In genomic region chr5:124059677-124060076, GRCm38 (mm10) we compare ENCODE assay signal across 11 mouse cellular contexts. TPM values are rescaled to one million over a fixed set of nuclear protein-coding genes. Genes with fewer than 3 reads are reported as not detected.
DNase-seq lines count a peak whose midpoint lies in the region; ATAC-seq and TF ChIP-seq lines count a peak whose summit lies in the region.
"Had no signal": no experiment of that assay in that cellular context is flagged by ENCODE, and none has a peak within 500 bp of the region (broad histone marks: within the 10 kb centered on the region; RNA-seq: fewer than 3 reads in every experiment).

No protein-coding gene starts in this region.

- H3K4me1 ChIP-seq in forebrain, embryonic 10.5 days: peaks cover 6% of the 10 kb centered on the region
- H3K4me1 ChIP-seq in forebrain, embryonic 16.5 days (replicated peaks; ENCODE audit: control insufficient read depth, insufficient read depth, low read length): peaks cover 8% of the 10 kb centered on the region
- H3K4me1 ChIP-seq: midbrain, embryonic 12.5 days had no signal

- no peak overlapping the region for H3K4me2 ChIP-seq in forebrain, embryonic 16.5 days (ENCODE audit: low read length)
- H3K4me2 ChIP-seq: hindbrain, embryonic 15.5 days; midbrain, embryonic 12.5 days had no signal

- no peak for TF ChIP-seq CTCF in layer of hippocampus, adult 2 months (conservative IDR thresholded peaks at IDR 0.05)

- H3K4me3 ChIP-seq in forebrain, embryonic 10.5 days: no peak overlapping the region
- no peak overlapping the region for H3K4me3 ChIP-seq in forebrain, embryonic 16.5 days (replicated peaks; ENCODE audit: low read length)
- H3K4me3 ChIP-seq in layer of hippocampus, adult 2 months: no peak overlapping the region
- H3K4me3 ChIP-seq: hindbrain, embryonic 15.5 days; midbrain, embryonic 12.5 days had no signal

- no peak for ATAC-seq in forebrain, embryonic 16.5 days
- ATAC-seq in hematopoietic stem cell, adult 5-6 weeks (replicated peaks in 1 of 2; ENCODE audit: insufficient read depth in 1 of 2, low FRiP score in 2 of 2, low TSS enrichment in 1 of 2, low read depth in 1 of 2, poor library complexity in 2 of 2, severe bottlenecking in 2 of 2): peak; percentile 72 to 78

- H3K9ac ChIP-seq in forebrain, embryonic 16.5 days (replicated peaks; ENCODE audit: low read depth, low read length): no peak overlapping the region
- H3K9ac ChIP-seq: hindbrain, embryonic 15.5 days; midbrain, embryonic 12.5 days had no signal

- no peaks in the 10 kb centered on the region for H3K36me3 ChIP-seq in forebrain, embryonic 10.5 days (replicated peaks)
- H3K36me3 ChIP-seq in forebrain, embryonic 16.5 days (ENCODE audit: control insufficient read depth, insufficient read depth): no peaks in the 10 kb centered on the region
- no peaks in the 10 kb centered on the region for H3K36me3 ChIP-seq in splenic B cell, adult 2 months (ENCODE audit: control insufficient read depth, insufficient read depth, low read length, poor library complexity, severe bottlenecking)
- H3K36me3 ChIP-seq: hindbrain, embryonic 15.5 days; midbrain, embryonic 12.5 days had no signal

- 0 out of 2 replicates have a peak overlapping the region, but pooled peaks have one; percentile 13 for H3K27ac ChIP-seq in forebrain, embryonic 10.5 days
- H3K27ac ChIP-seq in forebrain, embryonic 16.5 days (ENCODE audit: low read length): no peak overlapping the region
- H3K27ac ChIP-seq in layer of hippocampus, adult 2 months: no peak overlapping the region
- H3K27ac ChIP-seq: hindbrain, embryonic 15.5 days; midbrain, embryonic 12.5 days had no signal

- peaks cover 5% of the 10 kb centered on the region for H3K9me3 ChIP-seq in forebrain, embryonic 10.5 days
- H3K9me3 ChIP-seq in forebrain, embryonic 16.5 days (ENCODE audit: control insufficient read depth, low read length): no peaks in the 10 kb centered on the region
- H3K9me3 ChIP-seq: hindbrain, embryonic 15.5 days; midbrain, embryonic 12.5 days had no signal

- no peak for DNase-seq in forebrain, embryonic 10.5 days (ENCODE audit: extremely low spot score, low spot score)
- peak; percentile 19 for DNase-seq in lung, postnatal 14 days
- DNase-seq in lung, postnatal 10 days: no peak
- DNase-seq in splenic B cell, adult 2 months (ENCODE audit: low read depth, low spot score): peak; percentile 33
- no peak for DNase-seq in layer of hippocampus, adult 2 months (ENCODE audit: low spot score in 2 of 2)
- no peak for DNase-seq in layer of hippocampus, adult 18-20 months (ENCODE audit: low spot score in 2 of 2)
- DNase-seq: adrenal gland, postnatal 25 days had no signal

- WGBS in forebrain, embryonic 10.5 days: 73% methylated on average over 5 of the region's 5 CpGs
- 81% methylated on average over 5 of the region's 5 CpGs for WGBS in forebrain, embryonic 16.5 days

- H3K27me3 ChIP-seq in forebrain, embryonic 10.5 days (ENCODE audit: poor library complexity, severe bottlenecking): no peaks in the 10 kb centered on the region
- no peaks in the 10 kb centered on the region for H3K27me3 ChIP-seq in forebrain, embryonic 16.5 days (replicated peaks; ENCODE audit: control insufficient read depth, insufficient read depth, low read length)
- H3K27me3 ChIP-seq in splenic B cell, adult 2 months (ENCODE audit: control insufficient read depth, insufficient read depth, low read length, poor library complexity, severe bottlenecking): no peaks in the 10 kb centered on the region
- H3K27me3 ChIP-seq: hindbrain, embryonic 15.5 days; midbrain, embryonic 12.5 days had no signal

RNA-seq across cellular contexts. Expression of gene Vps37b, which starts 27.6 kb away (rescaled TPM):
- polyA plus RNA-seq in forebrain, embryonic 10.5 days (2016; fragmentation: Nextera tagmentation; extraction: Ambion mirVana): 50.8 and 51.2 TPM in 2 replicates
- 104 and 112 TPM in 2 replicates for polyA plus RNA-seq in forebrain, embryonic 16.5 days (2015; fragmentation: Nextera tagmentation; extraction: Ambion mirVana)
- total RNA-seq in hematopoietic stem cell, adult 5-6 weeks (2017): 20.4 and 22.2 TPM in 2 replicates
- total RNA-seq in layer of hippocampus, adult 2 months (2021): 10 to 100 TPM; 36.8 to 42.2 TPM
- 10 to 100 TPM; 38.0 to 43.9 TPM for total RNA-seq in layer of hippocampus, adult 18-20 months (2021)

RNA-seq across cellular contexts. Expression of gene Abcb9, which starts 35.9 kb away (rescaled TPM):
- 0.52 and 0.65 TPM in 2 replicates for polyA plus RNA-seq in forebrain, embryonic 10.5 days (2016; fragmentation: Nextera tagmentation; extraction: Ambion mirVana)
- 11.3 and 13.4 TPM in 2 replicates for polyA plus RNA-seq in forebrain, embryonic 16.5 days (2015; fragmentation: Nextera tagmentation; extraction: Ambion mirVana)
- 0.84 and 2.4 TPM in 2 replicates for total RNA-seq in hematopoietic stem cell, adult 5-6 weeks (2017)
- total RNA-seq in layer of hippocampus, adult 2 months (2021): 10 to 100 TPM; 27.0 to 31.7 TPM
- total RNA-seq in layer of hippocampus, adult 18-20 months (2021): 10 to 100 TPM; 30.6 to 33.4 TPM

RNA-seq across cellular contexts. Expression of gene Ogfod2, which starts 52.4 kb away (rescaled TPM):
- 16.8 and 17.8 TPM in 2 replicates for polyA plus RNA-seq in forebrain, embryonic 10.5 days (2016; fragmentation: Nextera tagmentation; extraction: Ambion mirVana)
- polyA plus RNA-seq in forebrain, embryonic 16.5 days (2015; fragmentation: Nextera tagmentation; extraction: Ambion mirVana): 37.4 and 38.6 TPM in 2 replicates
- 7.9 and 13.8 TPM in 2 replicates for total RNA-seq in hematopoietic stem cell, adult 5-6 weeks (2017)
- total RNA-seq in layer of hippocampus, adult 2 months (2021): 10 to 100 TPM; 32.7 to 38.7 TPM
- total RNA-seq in layer of hippocampus, adult 18-20 months (2021): 10 to 100 TPM; 34.4 to 35.3 TPM

RNA-seq across cellular contexts. Expression of gene Arl6ip4, which starts 56.2 kb away (rescaled TPM):
- polyA plus RNA-seq in forebrain, embryonic 10.5 days (2016; fragmentation: Nextera tagmentation; extraction: Ambion mirVana): 136 and 140 TPM in 2 replicates
- polyA plus RNA-seq in forebrain, embryonic 16.5 days (2015; fragmentation: Nextera tagmentation; extraction: Ambion mirVana): 66.1 and 71.0 TPM in 2 replicates
- total RNA-seq in hematopoietic stem cell, adult 5-6 weeks (2017): 81.3 and 90.1 TPM in 2 replicates
- 10 to 100 TPM; 49.8 to 52.2 TPM for total RNA-seq in layer of hippocampus, adult 2 months (2021)
- total RNA-seq in layer of hippocampus, adult 18-20 months (2021): 10 to 100 TPM; 48.3 to 54.6 TPM

Comparison
In these comparisons a context has a peak if more than half of its experiments do, and no peak if none do; other contexts are left out.
1. DNase-seq: peak in lung, postnatal 14 days (single experiment) and splenic B cell, adult 2 months (single experiment); none in forebrain, embryonic 10.5 days (single experiment), lung, postnatal 10 days (single experiment), layer of hippocampus, adult 2 months (0 of 2) and layer of hippocampus, adult 18-20 months (0 of 2).